Mouse (Mus musculus) liver, postnatal 0 days (tissue): ENCODE data around the gene D5Ertd579e.

Experiments
- CTCF ChIP-seq: sonication (generic); IDR thresholded peaks from 2 replicates; pipeline ENCODE4 v1.5.1; 2016; ENCODE audit warnings: antibody characterized with exemption, low read depth
- EP300 ChIP-seq: IDR thresholded peaks from 2 replicates; pipeline ENCODE4 v1.6.1; 2016; ENCODE audit warnings: antibody characterized with exemption, low read depth, mild to moderate bottlenecking

- no peak for TF ChIP-seq CTCF
- no peak for TF ChIP-seq EP300
Observed at GRCm38 (mm10) chr5:36618356-36618755, 77.5 kb downstream of the D5Ertd579e start.
